In the genomic region with DNA sequence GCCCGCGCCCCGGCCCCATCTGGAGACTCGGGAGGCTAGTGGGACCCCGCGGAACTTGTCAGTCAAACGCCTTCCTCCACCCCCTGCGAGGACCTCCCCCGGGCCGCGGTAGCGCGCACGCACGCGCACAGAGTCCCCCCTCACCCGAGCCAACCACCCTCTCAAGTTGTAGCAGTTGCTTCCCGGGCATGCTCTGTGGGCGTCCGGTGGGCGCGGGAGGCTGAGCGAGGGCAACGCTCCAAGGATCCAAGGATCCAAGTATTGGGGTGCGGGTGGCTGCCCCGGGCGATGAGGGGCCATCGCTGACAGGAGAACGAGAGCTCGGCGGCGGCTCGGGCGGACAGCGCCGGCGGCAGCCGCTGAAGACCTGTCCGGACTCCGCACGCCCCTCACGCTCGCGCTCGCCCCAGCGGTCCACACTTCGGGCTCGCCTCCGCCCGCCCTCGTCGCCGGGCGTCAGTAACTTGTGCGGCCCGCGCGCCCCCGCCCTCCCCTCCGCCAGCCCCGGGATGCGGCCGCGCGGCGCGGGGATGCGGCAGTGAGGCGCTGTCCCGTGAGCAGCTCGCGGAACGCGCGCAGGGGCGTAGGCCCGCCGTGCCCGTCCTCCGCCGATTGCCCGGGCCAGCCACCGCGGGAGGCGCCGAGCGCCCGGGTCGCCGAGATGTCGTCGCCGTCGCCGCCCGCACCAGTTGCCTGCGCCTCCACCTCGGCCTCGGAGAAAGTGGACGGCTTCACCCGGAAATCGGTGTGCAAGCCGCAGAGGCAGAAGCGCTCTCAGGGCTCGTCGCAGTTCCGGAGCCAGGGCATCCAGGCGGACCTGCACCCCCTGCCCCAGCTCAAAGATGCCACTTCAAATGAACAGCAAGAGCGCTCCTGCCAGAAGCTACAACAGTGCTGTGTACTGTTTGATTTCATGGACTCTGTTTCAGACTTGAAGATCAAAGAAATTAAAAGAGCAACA, we compare ENCODE assay signal across 8 mouse cellular contexts. TPM values are rescaled to one million over a fixed set of nuclear protein-coding genes. Genes with fewer than 3 reads are reported as not detected.
DNase-seq lines count a peak whose midpoint lies in the region; ATAC-seq and TF ChIP-seq lines count a peak whose summit lies in the region.
"Not testable (repeated sequence)": the region's sequence is repeated elsewhere in the genome, so short reads cannot be mapped to it uniquely, and the experiment has no call there.

No protein-coding gene starts in this region.

- not testable (repeated sequence) for H3K36me3 ChIP-seq in ES-E14 (ENCODE audit: control insufficient read depth, insufficient read depth, low read length, poor library complexity, severe bottlenecking); embryonic facial prominence, embryonic 12.5 days; heart, adult 2 months (ENCODE audit: control insufficient read depth, insufficient read depth, low read length); hindbrain, embryonic 16.5 days (ENCODE audit: control insufficient read depth, insufficient read depth, low read length); liver, embryonic 15.5 days (replicated peaks); midbrain, embryonic 16.5 days (ENCODE audit: control insufficient read depth, insufficient read depth, low read length)

- H3K4me2 ChIP-seq in embryonic facial prominence, embryonic 12.5 days (replicated peaks) = peak overlapping the region; percentile 75
- peak overlapping the region; percentile 75 for H3K4me2 ChIP-seq in hindbrain, embryonic 16.5 days (ENCODE audit: low read length)
- H3K4me2 ChIP-seq in liver, embryonic 15.5 days = peak overlapping the region; percentile 59
- H3K4me2 ChIP-seq in midbrain, embryonic 16.5 days (ENCODE audit: low read length) = peak overlapping the region; percentile 67

- TF ChIP-seq CTCF in heart, adult 2 months (IDR thresholded peaks at IDR 0.05) = not testable (repeated sequence)

- ATAC-seq in embryonic facial prominence, embryonic 12.5 days (ENCODE audit: insufficient number of reproducible peaks, insufficient read depth, low FRiP score, low TSS enrichment) = peak; percentile 74
- peak; percentile 96 for ATAC-seq in hindbrain, embryonic 16.5 days
- 0 out of 2 replicates have a peak, but pooled peaks have one; percentile 28 for ATAC-seq in liver, embryonic 15.5 days (ENCODE audit: insufficient read depth)
- peak; percentile 93 for ATAC-seq in midbrain, embryonic 16.5 days

- not testable (repeated sequence) for H3K27ac ChIP-seq in ES-E14 (ENCODE audit: insufficient read depth, low read depth, low read length, poor library complexity, severe bottlenecking); embryonic facial prominence, embryonic 12.5 days; heart, adult 2 months; hindbrain, embryonic 16.5 days (ENCODE audit: low read depth, low read length); liver, embryonic 15.5 days (replicated peaks); midbrain, embryonic 16.5 days (ENCODE audit: low read length)

- not testable (repeated sequence) for H3K9me3 ChIP-seq in ES-E14 (ENCODE audit: control insufficient read depth, insufficient read depth, low read depth, low read length); embryonic facial prominence, embryonic 12.5 days; hindbrain, embryonic 16.5 days (ENCODE audit: control insufficient read depth, low read length); liver, embryonic 15.5 days (replicated peaks); midbrain, embryonic 16.5 days (replicated peaks; ENCODE audit: control insufficient read depth, low read length, poor library complexity, severe bottlenecking)

- not testable (repeated sequence) for DNase-seq in ES-E14 (ENCODE audit: low read depth, low spot score); heart, adult 2 months
- peak; percentile 3 to 13 for DNase-seq in layer of hippocampus, postnatal 25 days (ENCODE audit: extremely low spot score in 1 of 2, low spot score in 1 of 2)
- DNase-seq in right cerebral cortex, postnatal 4 days = peak; percentile 21

- intact Hi-C loops in heart, adult 2 months (cut with DNase I) = not testable (repeated sequence)

- not testable (repeated sequence) for TF ChIP-seq POLR2A in heart, adult 2 months (IDR thresholded peaks at IDR 0.05; ENCODE audit: insufficient read depth, low read depth, low read length)

- in situ Hi-C loops in ES-E14 (cut with MboI; ENCODE audit: low sequenced_read_pairs in 2 of 2, unreplicated experiment in 2 of 2) = loop anchor here in 1 of 2 experiments (25.0 kb wide), 1 partner anchor 335 kb away; no protein-coding TSS in a partner anchor

- WGBS in embryonic facial prominence, embryonic 12.5 days = 2% methylated on average over 56 of the region's 109 CpGs
- 2% methylated on average over 102 of the region's 109 CpGs for WGBS in heart, adult 2 months
- 1% methylated on average over 49 of the region's 109 CpGs for WGBS in hindbrain, embryonic 16.5 days
- WGBS in liver, embryonic 15.5 days (ENCODE audit: insufficient replicate concordance) = under 1% methylated on average over 84 of the region's 109 CpGs
- WGBS in midbrain, embryonic 16.5 days = under 1% methylated on average over 81 of the region's 109 CpGs

- H3K79me2 ChIP-seq in heart, adult 2 months (replicated peaks; ENCODE audit: control insufficient read depth, insufficient read depth, low read length) = not testable (repeated sequence)

- H3K9ac ChIP-seq in ES-E14 (ENCODE audit: insufficient read depth, low read depth, low read length, poor library complexity, severe bottlenecking) = peak overlapping the region; percentile 89
- peak overlapping the region; percentile 48 for H3K9ac ChIP-seq in embryonic facial prominence, embryonic 12.5 days
- not testable (repeated sequence) for H3K9ac ChIP-seq in heart, adult 2 months (ENCODE audit: low read depth, low read length); liver, embryonic 15.5 days
- peak overlapping the region; percentile 58 for H3K9ac ChIP-seq in hindbrain, embryonic 16.5 days (ENCODE audit: low read depth, low read length)
- H3K9ac ChIP-seq in midbrain, embryonic 16.5 days (ENCODE audit: low read depth, low read length) = peak overlapping the region; percentile 60

- H3K4me3 ChIP-seq in ES-E14 (ENCODE audit: insufficient read depth in 1 of 2, low read depth in 1 of 2, low read length in 2 of 2, poor library complexity in 1 of 2, severe bottlenecking in 1 of 2) = peak overlapping the region; percentile 73 to 86
- peak overlapping the region; percentile 48 for H3K4me3 ChIP-seq in embryonic facial prominence, embryonic 12.5 days
- peak overlapping the region; percentile 6; the same call in 1 of the 2 replicates for H3K4me3 ChIP-seq in heart, adult 2 months
- peak overlapping the region; percentile 52 for H3K4me3 ChIP-seq in hindbrain, embryonic 16.5 days (ENCODE audit: low read length)
- peak overlapping the region; percentile 33 for H3K4me3 ChIP-seq in liver, embryonic 15.5 days (replicated peaks)
- H3K4me3 ChIP-seq in midbrain, embryonic 16.5 days (ENCODE audit: low read depth, low read length) = peak overlapping the region; percentile 49

- TF ChIP-seq EP300 in heart, adult 2 months (IDR thresholded peaks at IDR 0.05; ENCODE audit: insufficient read depth, low read depth, low read length) = not testable (repeated sequence)

- not testable (repeated sequence) for H3K4me1 ChIP-seq in ES-E14 (ENCODE audit: control insufficient read depth in 2 of 2, insufficient read depth in 2 of 2, low read length in 2 of 2, poor library complexity in 1 of 2); embryonic facial prominence, embryonic 12.5 days; heart, adult 2 months (ENCODE audit: control insufficient read depth, insufficient read depth, low read length); hindbrain, embryonic 16.5 days (ENCODE audit: control insufficient read depth, insufficient read depth, low read depth, low read length); liver, embryonic 15.5 days (replicated peaks); midbrain, embryonic 16.5 days (ENCODE audit: control insufficient read depth, insufficient read depth, low read length)

- H3K27me3 ChIP-seq in embryonic facial prominence, embryonic 12.5 days; heart, adult 2 months (ENCODE audit: control insufficient read depth, insufficient read depth, low read length); hindbrain, embryonic 16.5 days (replicated peaks; ENCODE audit: control insufficient read depth, insufficient read depth, low read length); liver, embryonic 15.5 days; midbrain, embryonic 16.5 days (ENCODE audit: control insufficient read depth, insufficient read depth, low read depth, low read length): not testable (repeated sequence)

RNA-seq across cellular contexts. Expression of a gene that starts 29.9 kb away (rescaled TPM):
- 47.1 and 52.0 TPM in 2 replicates for total RNA-seq in ES-E14 (2012; rRNA removed)
- 8.0 TPM in 2 replicates for polyA plus RNA-seq in embryonic facial prominence, embryonic 12.5 days (2016; fragmentation: Nextera tagmentation; extraction: Ambion mirVana)
- 1 to 10 TPM; 4.3 to 4.7 TPM for total RNA-seq in heart, adult 2 months (2021)
- polyA plus RNA-seq in heart, adult 2 months (2012; rRNA removed) = 0.14 and 0.59 TPM in 2 replicates
- polyA plus RNA-seq in hindbrain, embryonic 16.5 days (2015; fragmentation: Nextera tagmentation; extraction: Ambion mirVana) = 5.3 and 6.4 TPM in 2 replicates
- 1 to 10 TPM; 7.0 to 7.5 TPM for total RNA-seq in layer of hippocampus, postnatal 25 days (2021)
- polyA plus RNA-seq in liver, embryonic 15.5 days (2015; fragmentation: Nextera tagmentation; extraction: Ambion mirVana) = 2.6 and 3.3 TPM in 2 replicates
- polyA plus RNA-seq in midbrain, embryonic 16.5 days (2015; fragmentation: Nextera tagmentation; extraction: Ambion mirVana) = 3.8 TPM in 2 replicates

Comparison
In these comparisons a context has a peak if more than half of its experiments do, and no peak if none do; other contexts are left out.
1. H3K4me3 ChIP-seq: peak in every context shown above with its lines; median percentile 80 in ES-E14; 52 in hindbrain, embryonic 16.5 days; 49 in midbrain, embryonic 16.5 days; 48 in embryonic facial prominence, embryonic 12.5 days; 33 in liver, embryonic 15.5 days; 6 in heart, adult 2 months.
2. ATAC-seq: peak in every context shown above with its lines; median percentile 96 in hindbrain, embryonic 16.5 days; 93 in midbrain, embryonic 16.5 days; 74 in embryonic facial prominence, embryonic 12.5 days; 28 in liver, embryonic 15.5 days.